Mouse (Mus musculus) thymus, postnatal 4 days (tissue): Measurements from ENCODE around the gene Krtap5-1.
"Not testable (repeated sequence)": the region's sequence is repeated elsewhere in the genome, so short reads cannot be mapped to it uniquely, and the experiment has no call there.

Experiments
- DNase-seq: peaks from one replicate; pipeline ENCODE4 v3.0.0; 2021

The Krtap5-1 gene

GRCm38 (mm10) chr7:142295418-142295817 is 1.5 kb downstream of the Krtap5-1 start:
- no peak for DNase-seq

- DNase-seq, result peak; percentile 69
Observed at GRCm38 (mm10) chr7:142293851-142294250, 3.1 kb downstream of the Krtap5-1 start.

GRCm38 (mm10) chr7:142285910-142286612 is 10.9 kb downstream of the Krtap5-1 start:
- not testable (repeated sequence) for DNase-seq

GRCm38 (mm10) chr7:142285130-142285835 is 11.6 kb downstream of the Krtap5-1 start:
- no peak for DNase-seq

- DNase-seq, result peak; percentile 96
Observed at GRCm38 (mm10) chr7:142284615-142285080, 12.3 kb downstream of the Krtap5-1 start.

GRCm38 (mm10) chr7:142284023-142284591 is 12.8 kb downstream of the Krtap5-1 start:
- peak; percentile 79 for DNase-seq

- not testable (repeated sequence) for DNase-seq
Observed at GRCm38 (mm10) chr7:142282847-142283246, 14.1 kb downstream of the Krtap5-1 start.

- DNase-seq, result not testable (repeated sequence)
Observed at GRCm38 (mm10) chr7:142279291-142279690, 17.6 kb downstream of the Krtap5-1 start.

- DNase-seq, result peak; percentile 84
Observed at GRCm38 (mm10) chr7:142278183-142278582, 18.7 kb downstream of the Krtap5-1 start.

GRCm38 (mm10) chr7:142274263-142274662 is 22.7 kb downstream of the Krtap5-1 start, which contains the start of gene Gm4559:
Gm4559 (minus strand) TSS chr7:142274363.
- DNase-seq, result not testable (repeated sequence)

- not testable (repeated sequence) for DNase-seq
Observed at GRCm38 (mm10) chr7:142258254-142258653, 38.7 kb downstream of the Krtap5-1 start, which contains the start of gene Gm2431. Gm2431 (minus strand) TSS chr7:142258354.

GRCm38 (mm10) chr7:142255517-142255916 is 41.4 kb downstream of the Krtap5-1 start:
- peak; percentile 49 for DNase-seq

GRCm38 (mm10) chr7:142249824-142250223 is 47.1 kb downstream of the Krtap5-1 start:
- DNase-seq, result peak; percentile 42
